Comparison of ENCODE assay signal across 20 mouse cellular contexts in the genomic region with DNA sequence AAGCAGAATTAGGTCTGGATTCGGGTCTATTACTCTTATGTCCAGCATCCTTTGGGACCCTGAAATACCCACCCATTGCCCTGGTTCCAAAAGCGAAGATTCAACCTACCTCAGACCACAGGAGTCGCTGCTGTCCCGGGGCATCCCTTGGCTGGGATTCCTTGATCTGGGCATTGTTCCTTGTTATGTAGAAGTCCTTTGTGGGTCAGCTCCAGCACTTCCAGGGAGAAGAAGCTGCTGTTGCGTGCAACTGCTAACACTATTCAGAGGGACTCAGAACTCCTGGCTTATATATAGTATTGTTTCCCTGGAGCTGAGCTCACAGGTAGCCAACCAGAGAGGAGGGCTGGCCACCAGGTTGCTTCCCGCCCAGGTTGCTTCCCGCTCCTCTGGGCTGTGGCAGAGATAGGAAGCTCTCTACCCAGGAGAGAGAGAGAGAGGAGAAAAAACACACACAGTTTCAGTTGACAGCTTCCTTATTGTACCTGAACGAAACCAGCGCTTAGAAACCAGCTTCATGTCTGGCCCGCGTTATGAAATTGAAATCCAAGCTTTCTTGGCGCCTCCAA. TPM values are rescaled to one million over a fixed set of nuclear protein-coding genes. Genes with fewer than 3 reads are reported as not detected.
"Had no signal": no experiment of that assay in that cellular context is flagged by ENCODE, and none has a peak within 500 bp of the region (broad histone marks: within the 10 kb centered on the region; RNA-seq: fewer than 3 reads in every experiment).

4930539E08Rik (minus strand) TSS at position 265 of the 569 bp plus-strand sequence.

- H3K27ac ChIP-seq: kidney, embryonic 15.5 days; liver, embryonic 13.5 days; midbrain, embryonic 10.5 days; midbrain, embryonic 13.5 days; neural tube, embryonic 13.5 days had no signal

- H3K27me3 ChIP-seq: kidney, embryonic 15.5 days had no signal

- H3K9me3 ChIP-seq: kidney, embryonic 15.5 days; liver, embryonic 13.5 days; midbrain, embryonic 10.5 days; midbrain, embryonic 13.5 days; neural tube, embryonic 13.5 days had no signal

- H3K4me1 ChIP-seq: midbrain, embryonic 13.5 days; neural tube, embryonic 13.5 days had no signal

- H3K9ac ChIP-seq: kidney, embryonic 15.5 days; liver, embryonic 13.5 days; midbrain, embryonic 13.5 days; neural tube, embryonic 13.5 days had no signal

- DNase-seq: kidney, adult 11 months; kidney, adult 8-10 months; kidney, postnatal 10 days; kidney, postnatal 4 days; layer of hippocampus, postnatal 36 days; liver, embryonic 13.5 days; lung, adult 2 months; lung, postnatal 14 days; retina, postnatal 1 day; right cerebral cortex, postnatal 25 days; thymus, adult 2 months; thymus, postnatal 14 days; thymus, postnatal 4 days had no signal

- ATAC-seq: midbrain, embryonic 13.5 days; midbrain, embryonic 16.5 days had no signal

- H3K4me2 ChIP-seq: kidney, embryonic 15.5 days; liver, embryonic 13.5 days; midbrain, embryonic 13.5 days; neural tube, embryonic 13.5 days had no signal

- H3K4me3 ChIP-seq: kidney, embryonic 15.5 days; liver, embryonic 13.5 days; midbrain, embryonic 10.5 days; midbrain, embryonic 13.5 days; myocyte; neural tube, embryonic 13.5 days had no signal

- H3K36me3 ChIP-seq: kidney, embryonic 15.5 days; liver, embryonic 13.5 days; midbrain, embryonic 10.5 days; midbrain, embryonic 13.5 days; neural tube, embryonic 13.5 days had no signal

RNA-seq across cellular contexts. Expression of gene 4930539E08Rik, which starts in this region (rescaled TPM):
- polyA plus RNA-seq: liver, embryonic 16.5 days; myocyte had no signal
